Comparison of ENCODE assay signal across 8 mouse cellular contexts in genomic region chr9:44500638-44501175, GRCm38 (mm10). TPM values are rescaled to one million over a fixed set of nuclear protein-coding genes. Genes with fewer than 3 reads are reported as not detected.
DNase-seq lines count a peak whose midpoint lies in the region; ATAC-seq and TF ChIP-seq lines count a peak whose summit lies in the region.

No protein-coding gene starts in this region.

- ATAC-seq in heart, postnatal 0 days (ENCODE audit: insufficient read depth, low read depth): no peak
- no peak for ATAC-seq in limb, embryonic 14.5 days (ENCODE audit: low FRiP score, low read depth)
- ATAC-seq in megakaryocyte, adult 5-6 weeks (ENCODE audit: poor library complexity, severe bottlenecking): no peak
- no peak for ATAC-seq in activated CD4-positive, CD25-positive, alpha-beta regulatory T cell, adult 4 months

- TF ChIP-seq EP300 in heart, postnatal 0 days (IDR thresholded peaks at IDR 0.05; ENCODE audit: low read depth): no peak

- H3K4me2 ChIP-seq in heart, postnatal 0 days (ENCODE audit: low read depth, low read length): peak overlapping the region; percentile 62
- H3K4me2 ChIP-seq in limb, embryonic 14.5 days (replicated peaks; ENCODE audit: low read depth, low read length, severe bottlenecking): peak overlapping the region; percentile 91

- TF ChIP-seq CTCF in heart, postnatal 0 days (IDR thresholded peaks at IDR 0.05; ENCODE audit: low read depth): no peak

- DNase-seq in cerebellum, adult 11-12 months: peak; percentile 57
- no peak for DNase-seq in cerebellum, postnatal 4 days (ENCODE audit: low spot score in 2 of 2)
- DNase-seq in ES-CJ7 (ENCODE audit: low read depth, low spot score) (peak; percentile 62), MN1 (ENCODE audit: low spot score) (no peak)
- no peak for DNase-seq in heart, postnatal 0 days (ENCODE audit: low spot score)
- DNase-seq in limb, embryonic 14.5 days (ENCODE audit: low spot score): no peak

- peaks cover 45% of the 10 kb centered on the region for H3K4me1 ChIP-seq in heart, postnatal 0 days (ENCODE audit: control insufficient read depth, insufficient read depth)
- H3K4me1 ChIP-seq in limb, embryonic 14.5 days (ENCODE audit: control insufficient read depth, insufficient read depth, low read length): peaks cover 59% of the 10 kb centered on the region

- peaks cover 35% of the 10 kb centered on the region for H3K36me3 ChIP-seq in heart, postnatal 0 days (replicated peaks; ENCODE audit: control insufficient read depth, insufficient read depth, low read length)
- H3K36me3 ChIP-seq in limb, embryonic 14.5 days (ENCODE audit: control insufficient read depth, insufficient read depth, low read length): peaks cover 48% of the 10 kb centered on the region

- H3K27ac ChIP-seq in heart, postnatal 0 days (ENCODE audit: low read depth): peak overlapping the region; percentile 96
- H3K27ac ChIP-seq in limb, embryonic 14.5 days (replicated peaks; ENCODE audit: low read depth, low read length): peak overlapping the region; percentile 68

- WGBS in heart, postnatal 0 days: 38% methylated on average over 8 of the region's 8 CpGs
- WGBS in limb, embryonic 14.5 days: 21% methylated on average over 8 of the region's 8 CpGs

- peak overlapping the region; percentile 64 for H3K9ac ChIP-seq in heart, postnatal 0 days (replicated peaks; ENCODE audit: low read depth, low read length)
- no peak overlapping the region for H3K9ac ChIP-seq in limb, embryonic 14.5 days (ENCODE audit: low read depth, low read length, severe bottlenecking)

- H3K4me3 ChIP-seq in heart, postnatal 0 days (ENCODE audit: low read depth, low read length): no peak overlapping the region
- peak overlapping the region; percentile 45 for H3K4me3 ChIP-seq in limb, embryonic 14.5 days (replicated peaks; ENCODE audit: low read length)

- no peak for TF ChIP-seq POLR2A in limb, embryonic 14.5 days (IDR thresholded peaks at IDR 0.05; ENCODE audit: borderline replicate concordance, extremely low read depth, insufficient read depth, insufficient read length)

- H3K27me3 ChIP-seq in heart, postnatal 0 days (ENCODE audit: control insufficient read depth, insufficient read depth, low read length): no peaks in the 10 kb centered on the region
- H3K27me3 ChIP-seq in limb, embryonic 14.5 days (ENCODE audit: control insufficient read depth, insufficient read depth, low read length): no peaks in the 10 kb centered on the region

- no peaks in the 10 kb centered on the region for H3K9me3 ChIP-seq in heart, postnatal 0 days (replicated peaks; ENCODE audit: control insufficient read depth, low read length)
- no peaks in the 10 kb centered on the region for H3K9me3 ChIP-seq in limb, embryonic 14.5 days (ENCODE audit: control insufficient read depth, low read length)

RNA-seq across cellular contexts. Expression of gene Bcl9l, which starts 18.1 kb away (rescaled TPM):
- total RNA-seq in heart, postnatal 0 days (2014; rRNA removed; ENCODE audit: low replicate concordance): 12.4 and 33.9 TPM in 2 replicates
- polyA plus RNA-seq in heart, postnatal 0 days (2015; fragmentation: Nextera tagmentation; extraction: Ambion mirVana): 4.4 and 5.2 TPM in 2 replicates
- 41.2 and 53.7 TPM in 2 replicates for polyA plus RNA-seq in limb, embryonic 14.5 days (2012; rRNA removed)
- polyA plus RNA-seq in limb, embryonic 14.5 days (2014; fragmentation: Nextera tagmentation; extraction: Ambion mirVana): 20.5 and 22.7 TPM in 2 replicates
- 6.0 TPM in 2 replicates for total RNA-seq in megakaryocyte, adult 5-6 weeks (2015)
- 2.6 and 3.0 TPM in 2 replicates for total RNA-seq in megakaryocyte, adult 5-6 weeks (2017)
- 10 to 100 TPM; 13.2 to 15.2 TPM for polyA plus RNA-seq in activated CD4-positive, CD25-positive, alpha-beta regulatory T cell, adult 4 months (2017; shearing (Covaris generic))

RNA-seq across cellular contexts. Expression of gene Upk2, which starts 45.9 kb away (rescaled TPM):
- 18.0 TPM in 1 of 2 replicates, not detected in the other for total RNA-seq in heart, postnatal 0 days (2014; rRNA removed; ENCODE audit: low replicate concordance)
- not detected in 2 replicates for polyA plus RNA-seq in heart, postnatal 0 days (2015; fragmentation: Nextera tagmentation; extraction: Ambion mirVana)
- 0.33 and 0.91 TPM in 2 replicates for polyA plus RNA-seq in limb, embryonic 14.5 days (2012; rRNA removed)
- 0.40 TPM in 1 of 2 replicates, not detected in the other for polyA plus RNA-seq in limb, embryonic 14.5 days (2014; fragmentation: Nextera tagmentation; extraction: Ambion mirVana)
- not detected in 2 replicates for total RNA-seq in megakaryocyte, adult 5-6 weeks (2015)
- total RNA-seq in megakaryocyte, adult 5-6 weeks (2017): not detected in 2 replicates
- not detected for polyA plus RNA-seq in activated CD4-positive, CD25-positive, alpha-beta regulatory T cell, adult 4 months (2017; shearing (Covaris generic))

RNA-seq across cellular contexts. Expression of gene Foxr1, which starts 59.8 kb away (rescaled TPM):
- not detected in 2 replicates for total RNA-seq in heart, postnatal 0 days (2014; rRNA removed; ENCODE audit: low replicate concordance)
- polyA plus RNA-seq in heart, postnatal 0 days (2015; fragmentation: Nextera tagmentation; extraction: Ambion mirVana): not detected in 2 replicates
- polyA plus RNA-seq in limb, embryonic 14.5 days (2012; rRNA removed): not detected in 2 replicates
- polyA plus RNA-seq in limb, embryonic 14.5 days (2014; fragmentation: Nextera tagmentation; extraction: Ambion mirVana): not detected in 2 replicates
- total RNA-seq in megakaryocyte, adult 5-6 weeks (2015): not detected in 2 replicates
- total RNA-seq in megakaryocyte, adult 5-6 weeks (2017): not detected in 2 replicates
- under 1 TPM in 1 of 2 experiments, not detected in 1; 0.45 TPM for polyA plus RNA-seq in activated CD4-positive, CD25-positive, alpha-beta regulatory T cell, adult 4 months (2017; shearing (Covaris generic))

Comparison
In these comparisons a context has a peak if more than half of its experiments do, and no peak if none do; other contexts are left out.
1. DNase-seq: peak in cerebellum, adult 11-12 months (single experiment) and ES-CJ7 (single experiment); none in cerebellum, postnatal 4 days (0 of 2), heart, postnatal 0 days (single experiment), limb, embryonic 14.5 days (single experiment) and MN1 (single experiment).